ENCODE assay signal across 27 mouse cellular contexts in genomic region chr2:28440842-28441241, GRCm38 (mm10). TPM values are rescaled to one million over a fixed set of nuclear protein-coding genes. Genes with fewer than 3 reads are reported as not detected.
A peak's percentile ranks its signal among the peaks of the same experiment; 100 is the strongest.
DNase-seq lines count a peak whose midpoint lies in the region; ATAC-seq lines count a peak whose summit lies in the region.
"Had no signal": no experiment of that assay in that cellular context is flagged by ENCODE, and none has a peak within 500 bp of the region (broad histone marks: within the 10 kb centered on the region; RNA-seq: fewer than 3 reads in every experiment).

No protein-coding gene starts in this region.

- DNase-seq in 3T3-L1 (ENCODE audit: low read depth, low spot score) (peak; percentile 39), R1 (ENCODE audit: low read depth, low spot score) (peak; percentile 37)
- peak; percentile 20 for DNase-seq in CD4-positive, CD25-positive, alpha-beta regulatory T cell, adult 2 months (ENCODE audit: low read depth, low spot score)
- DNase-seq in layer of hippocampus, postnatal 14 days (ENCODE audit: low spot score in 2 of 2): no peak
- no peak for DNase-seq in adrenal gland, adult (ENCODE audit: inconsistent age in 2 of 2, low spot score in 1 of 2)
- no peak for DNase-seq in left cerebral cortex, adult 18-20 months (ENCODE audit: low spot score in 2 of 2)
- DNase-seq: adrenal gland, adult 2 months; adrenal gland, postnatal 25 days; cerebellum, adult 11 months; cerebellum, adult 8-10 months; cerebellum, postnatal 14 days; embryo, embryonic 11 days; gastrocnemius, adult 2 months; gastrocnemius, postnatal 36 days; heart, adult 18-20 months; heart, postnatal 10 days; heart, postnatal 4 days had no signal

- peak; percentile 58 for ATAC-seq in inflammation-experienced regulatory T-cells, adult 6 months
- ATAC-seq: activated CD4-positive, CD25-positive, alpha-beta regulatory T cell, adult 4 months; forebrain, embryonic 14.5 days; hindbrain, postnatal 0 days; intestine, embryonic 16.5 days had no signal

RNA-seq across cellular contexts. Expression of gene Ppp1r26, which starts 5.8 kb away (rescaled TPM):
- not detected for polyA plus RNA-seq in inflammation-experienced regulatory T-cells, adult 6 months (2017; shearing (Covaris generic))
- total RNA-seq in layer of hippocampus, postnatal 14 days (2021): 10 to 100 TPM; 14.1 to 15.4 TPM
- 10 to 100 TPM; 27.1 to 27.2 TPM for total RNA-seq in left cerebral cortex, adult 18-20 months (2021)
- polyA plus RNA-seq: erythroblast, embryonic 14.5 days had no signal

RNA-seq across cellular contexts. Expression of gene 1700007K13Rik, which starts 25.3 kb away (rescaled TPM):
- under 1 TPM in 1 of 3 experiments, not detected in 2; 0.52 TPM for polyA plus RNA-seq in inflammation-experienced regulatory T-cells, adult 6 months (2017; shearing (Covaris generic))
- 1 to 10 TPM; 3.3 to 6.8 TPM for total RNA-seq in layer of hippocampus, postnatal 14 days (2021)
- total RNA-seq in left cerebral cortex, adult 18-20 months (2021): 1 to 10 TPM; 4.4 to 5.2 TPM
- total RNA-seq: common myeloid progenitor, adult 5-6 weeks; gastrocnemius, postnatal 36 days; heart, postnatal 4 days had no signal
- polyA plus RNA-seq: adrenal gland, adult 2 months; erythroblast, embryonic 14.5 days; heart, embryonic 14.5 days; intestine, embryonic 16.5 days had no signal

RNA-seq across cellular contexts. Expression of gene Mrps2, which starts 27.0 kb away (rescaled TPM):
- 10 to 100 TPM; 17.7 to 22.1 (median 19.3) TPM for polyA plus RNA-seq in inflammation-experienced regulatory T-cells, adult 6 months (2017; shearing (Covaris generic))
- total RNA-seq in layer of hippocampus, postnatal 14 days (2021): 10 to 100 TPM; 36.8 to 37.3 TPM
- total RNA-seq in left cerebral cortex, adult 18-20 months (2021): 10 to 100 TPM; 37.3 to 40.1 TPM

RNA-seq across cellular contexts. Expression of gene Gbgt1, which starts 55.8 kb away (rescaled TPM):
- polyA plus RNA-seq in inflammation-experienced regulatory T-cells, adult 6 months (2017; shearing (Covaris generic)): not detected
- total RNA-seq in layer of hippocampus, postnatal 14 days (2021): 1 to 10 TPM; 1.4 to 2.1 TPM
- 1 to 10 TPM; 2.4 to 2.6 TPM for total RNA-seq in left cerebral cortex, adult 18-20 months (2021)
- total RNA-seq: common myeloid progenitor, adult 5-6 weeks had no signal
- polyA plus RNA-seq: activated CD4-positive, CD25-positive, alpha-beta regulatory T cell, adult 4 months; embryonic facial prominence, embryonic 11.5 days; erythroblast, embryonic 14.5 days; forebrain, embryonic 10.5 days; heart, embryonic 14.5 days had no signal

Comparison
In these comparisons a context has a peak if more than half of its experiments do, and no peak if none do; other contexts are left out.
1. DNase-seq: peak in 3T3-L1 (single experiment), CD4-positive, CD25-positive, alpha-beta regulatory T cell, adult 2 months (single experiment) and R1 (single experiment); none in layer of hippocampus, postnatal 14 days (0 of 2), adrenal gland, adult (0 of 2) and left cerebral cortex, adult 18-20 months (0 of 2).